Mouse (Mus musculus) midbrain, embryonic 13.5 days (tissue): ENCODE results near the gene Tomm40. TPM values are rescaled to one million over a fixed set of nuclear protein-coding genes. Genes with fewer than 3 reads are reported as not detected.
A peak's percentile ranks its signal among the peaks of the same experiment; 100 is the strongest.

Experiments used
- ATAC-seq: fragments of 200-750 bp; cut with Nextera tagmentation; 2 replicates; pipeline ENCODE4 v1.8.0; 2017; ENCODE audit warnings: mild to moderate bottlenecking, moderate TSS enrichment, moderate library complexity
- H3K27ac ChIP-seq: fragments of 300-500 bp; sonication (generic); 2 replicates; pipeline ENCODE4 v1.5.1; 2015; ENCODE audit warnings: inconsistent platforms, mild to moderate bottlenecking, moderate library complexity
- H3K27me3 ChIP-seq: fragments of 300-500 bp; sonication (generic); 2 replicates; pipeline ENCODE4 v1.6.1; 2015; ENCODE audit warnings: mild to moderate bottlenecking, inconsistent platforms
- H3K36me3 ChIP-seq: fragments of 300-500 bp; sonication (generic); 2 replicates; pipeline ENCODE4 v1.6.1; 2015; ENCODE audit warnings: mild to moderate bottlenecking, inconsistent platforms
- H3K4me1 ChIP-seq: fragments of 300-500 bp; sonication (generic); replicated peaks from 2 replicates; pipeline ENCODE4 v1.6.1; 2015; ENCODE audit warnings: inconsistent platforms
- H3K4me2 ChIP-seq: fragments of 300-500 bp; sonication (generic); replicated peaks from 2 replicates; pipeline ENCODE4 v1.6.1; 2015; ENCODE audit warnings: moderate library complexity, mild to moderate bottlenecking, inconsistent platforms
- H3K4me3 ChIP-seq: fragments of 300-500 bp; sonication (generic); replicated peaks from 2 replicates; pipeline ENCODE4 v1.5.1; 2015; ENCODE audit warnings: mild to moderate bottlenecking, inconsistent platforms
- H3K9ac ChIP-seq: fragments of 300-500 bp; sonication (generic); replicated peaks from 2 replicates; pipeline ENCODE4 v1.6.1; 2015; ENCODE audit warnings: mild to moderate bottlenecking, inconsistent platforms
- H3K9me3 ChIP-seq: fragments of 300-500 bp; sonication (generic); 2 replicates; pipeline ENCODE4 v1.6.1; 2016; ENCODE audit warnings: mild to moderate bottlenecking, inconsistent platforms
- WGBS: fragments of 180-500 bp; shearing (Covaris S2); methylation state at CpG from one replicate; pipeline ENCODE4 v1.1.7; 2015; 5-methylcytosine and 5-hydroxymethylcytosine counted together
- polyA plus RNA-seq: library from polyadenylated mRNA; unstranded; fragments of >200 nt; fragmentation: Nextera tagmentation; extraction: Ambion mirVana; gene quantifications from 2 replicates; pipeline ENCODE4 v1.2.1, GENCODE M21; 2015

Gene Tomm40
- polyA plus RNA-seq, 1 experiment from 2014 or later = 125 TPM

DNA sequence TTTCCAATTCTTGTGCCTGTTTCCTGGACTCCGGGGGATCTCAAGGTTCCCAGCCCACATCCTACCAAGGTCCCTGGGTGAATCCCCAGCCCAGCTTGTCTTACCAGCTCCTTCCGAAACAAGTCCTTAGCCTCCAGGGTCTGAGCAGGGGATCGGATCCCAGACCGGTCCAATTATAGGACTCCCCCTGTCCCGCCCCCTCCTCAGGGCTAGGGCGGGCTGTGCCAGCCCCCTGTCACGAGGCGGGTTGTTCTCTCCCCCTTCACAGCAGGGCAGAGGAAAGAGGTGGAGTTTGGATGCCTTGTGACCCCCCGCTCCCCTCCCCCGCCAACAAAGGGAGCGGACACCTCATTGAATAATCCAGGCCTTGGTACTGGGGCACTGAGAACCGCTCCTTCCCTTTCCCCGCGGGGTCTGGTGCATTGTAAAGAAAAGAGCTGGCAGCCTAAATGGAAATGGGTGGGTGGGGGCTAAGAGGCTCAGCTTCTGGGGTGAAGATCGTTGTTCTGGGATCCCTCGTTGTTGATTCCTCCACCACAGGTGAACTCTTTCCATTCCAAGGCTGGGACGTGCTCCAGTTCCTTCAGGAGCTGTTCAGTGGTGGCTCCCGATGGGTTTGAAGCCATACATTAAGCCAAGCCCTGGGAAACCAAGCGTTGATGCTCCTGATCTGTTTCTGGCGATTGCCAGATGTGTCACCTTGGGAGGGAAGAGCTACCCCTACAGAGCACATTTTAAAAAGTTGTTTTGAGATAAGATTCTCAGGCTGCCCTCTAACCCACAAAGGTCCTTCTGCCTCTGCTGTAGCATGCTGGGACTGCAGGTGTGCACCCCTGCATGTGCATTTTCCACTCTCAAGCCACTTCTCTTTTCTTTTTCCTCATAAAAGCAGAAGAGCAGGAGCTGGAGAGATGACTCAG is 16.1 kb downstream of the Tomm40 start, which contains the start of gene Apoe:
TSS of gene Apoe (minus strand) at position 282 of the 920 bp plus-strand sequence.
- Histone ChIP-seq H3K36me3 (peaks cover 33% of the 10 kb centered on the region), H3K27ac (peak within 1 kb of the TSS; percentile 4; the same call in 1 of the 2 replicates), H3K9me3 (no peaks in the 10 kb centered on the region), H3K9ac (peak within 1 kb of the TSS; percentile 66), H3K4me2 (peak within 1 kb of the TSS; percentile 64), H3K4me3 (peak within 1 kb of the TSS; percentile 36), H3K27me3 (no peaks in the 10 kb centered on the region), H3K4me1 (peaks cover 21% of the 10 kb centered on the region)
- 2% methylated on average over 19 of the region's 20 CpGs for WGBS
- peak; percentile 49; the same call in 1 of the 2 replicates for ATAC-seq

DNA sequence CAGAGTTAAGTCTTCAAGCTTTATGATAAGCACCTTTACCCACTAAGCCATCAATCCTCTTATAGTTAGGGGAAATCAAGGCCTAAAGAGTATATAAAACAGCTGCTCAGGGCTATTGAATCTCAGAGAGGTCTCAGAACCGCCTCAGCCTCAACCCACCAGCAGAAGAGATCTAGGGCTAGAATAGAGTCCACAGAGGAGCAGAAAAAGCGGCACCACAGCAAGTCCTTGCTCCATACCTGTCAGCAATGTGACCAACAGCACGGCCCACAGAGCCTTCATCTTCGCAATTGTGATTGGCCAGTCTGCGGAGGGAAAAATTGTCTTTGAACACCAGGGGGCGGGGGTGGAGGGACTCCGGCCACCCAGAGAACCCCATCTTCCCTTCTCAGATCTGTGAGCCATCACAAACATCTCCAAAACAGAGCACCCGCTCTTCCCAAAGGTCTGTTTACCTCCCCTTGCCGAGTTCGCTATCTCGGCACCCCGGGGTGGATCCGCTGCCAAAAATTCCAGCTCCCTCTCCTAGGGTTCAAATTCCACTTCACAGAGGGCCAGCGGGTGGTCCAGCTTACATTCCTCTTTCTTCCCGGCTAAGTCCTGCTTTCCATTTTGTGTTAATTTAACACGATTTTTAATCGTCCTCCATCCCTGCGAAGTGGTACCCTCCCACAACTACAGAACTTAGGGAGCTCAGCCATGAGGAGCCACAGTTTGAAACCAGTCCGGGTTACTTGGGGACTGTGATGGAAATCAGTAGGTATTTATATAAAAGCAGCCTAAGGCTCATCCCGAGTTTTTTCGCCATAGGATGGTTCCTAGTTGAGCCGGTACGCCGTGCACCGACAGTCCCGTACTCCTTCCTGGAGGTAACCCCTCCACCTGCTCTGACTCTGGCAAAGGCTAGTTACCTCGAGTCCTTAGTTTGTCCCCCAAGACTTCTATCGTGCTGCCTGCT is 17.0 kb downstream of the Tomm40 start:
- Histone ChIP-seq H3K27ac (no peak overlapping the region; the same call in 1 of the 2 replicates), H3K4me3 (peak overlapping the region; percentile 36), H3K4me2 (peak overlapping the region; percentile 64), H3K9me3 (no peaks in the 10 kb centered on the region), H3K9ac (peak overlapping the region; percentile 66), H3K4me1 (peaks cover 25% of the 10 kb centered on the region), H3K27me3 (no peaks in the 10 kb centered on the region), H3K36me3 (peaks cover 23% of the 10 kb centered on the region)
- 2% methylated on average over 28 of the region's 28 CpGs for WGBS
- 0 out of 2 replicates have a peak, but pooled peaks have one; percentile 7 for ATAC-seq

DNA sequence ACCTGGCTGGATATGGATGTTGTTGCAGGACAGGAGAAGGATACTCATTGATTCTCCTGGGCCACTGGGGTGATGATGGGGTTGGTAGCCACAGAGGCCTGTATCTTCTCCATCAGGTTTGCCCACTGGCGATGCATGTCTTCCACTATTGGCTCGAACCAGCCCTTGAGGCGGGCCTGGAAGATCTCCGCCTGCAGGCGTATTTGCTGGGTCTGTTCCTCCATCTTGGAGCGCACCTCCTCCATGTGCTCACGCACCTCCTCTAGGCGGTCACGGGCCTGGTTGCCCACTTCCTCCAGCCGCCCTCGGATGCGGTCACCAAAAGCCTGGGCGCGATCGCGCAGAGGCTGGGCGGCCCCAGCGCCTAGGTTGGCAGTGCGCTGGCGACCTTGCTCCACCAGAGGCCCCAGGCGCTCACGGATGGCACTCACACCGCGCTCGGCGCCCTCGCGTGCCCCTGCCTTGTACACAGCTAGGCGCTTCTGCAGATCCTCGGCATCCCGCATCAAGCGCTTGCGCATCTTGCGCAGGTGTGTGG is 18.8 kb downstream of the Tomm40 start:
- Histone ChIP-seq H3K27me3 (no peaks in the 10 kb centered on the region), H3K4me2 (no peak overlapping the region), H3K36me3 (peaks cover 12% of the 10 kb centered on the region), H3K4me3 (no peak overlapping the region), H3K9me3 (no peaks in the 10 kb centered on the region), H3K4me1 (peaks cover 27% of the 10 kb centered on the region), H3K9ac (no peak overlapping the region), H3K27ac (no peak overlapping the region)
- WGBS = 96% methylated on average over 34 of the region's 34 CpGs
- ATAC-seq = no peak

DNA sequence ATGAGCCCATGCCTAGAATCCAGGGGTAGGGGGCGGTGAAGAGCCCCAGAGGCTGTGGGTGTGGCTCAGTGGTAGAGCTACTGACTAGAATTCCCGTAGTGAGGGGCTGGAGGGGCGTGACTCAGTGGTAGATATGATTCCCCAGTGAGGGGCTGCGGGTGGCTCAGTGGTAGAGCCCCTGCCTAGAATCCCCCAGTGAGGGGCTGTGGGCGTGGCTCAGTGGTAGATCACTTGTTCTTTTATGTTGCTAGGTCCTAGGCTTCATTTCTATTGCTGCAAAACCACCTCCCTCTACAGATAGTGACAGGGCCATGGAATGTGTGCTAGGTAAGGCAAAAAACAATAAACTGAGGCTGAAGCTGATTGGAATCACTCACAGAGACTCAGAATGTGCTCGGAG is 19.4 kb downstream of the Tomm40 start:
- no peaks in the 10 kb centered on the region for H3K9me3 ChIP-seq
- no peak overlapping the region for H3K4me2 ChIP-seq
- H3K4me1 ChIP-seq = peaks cover 26% of the 10 kb centered on the region
- 87% methylated on average over 6 of the region's 6 CpGs for WGBS
- H3K4me3 ChIP-seq = no peak overlapping the region
- no peak overlapping the region for H3K9ac ChIP-seq
- H3K27me3 ChIP-seq = no peaks in the 10 kb centered on the region
- H3K27ac ChIP-seq = no peak overlapping the region
- peaks cover 10% of the 10 kb centered on the region for H3K36me3 ChIP-seq
- ATAC-seq = no peak

DNA sequence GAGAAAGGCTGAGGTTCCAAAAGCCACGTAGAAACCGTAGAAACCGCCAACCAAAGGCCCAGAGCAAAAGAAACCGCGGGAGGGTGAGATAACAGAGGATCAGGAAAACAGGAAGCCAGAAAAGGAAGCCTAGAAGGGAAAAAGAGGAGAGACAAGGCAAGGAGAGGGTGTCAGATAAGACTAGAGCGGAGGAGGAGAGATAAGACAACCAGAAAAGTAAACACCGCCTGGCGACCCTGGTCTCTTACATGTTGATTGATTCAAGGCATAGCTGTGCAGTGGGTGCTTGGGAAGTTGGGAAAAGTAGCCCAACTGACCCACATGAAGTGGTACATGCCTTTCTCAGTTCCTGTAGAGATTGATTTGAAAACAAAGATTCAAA is 20.0 kb downstream of the Tomm40 start:
- Histone ChIP-seq H3K4me3 (no peak overlapping the region), H3K36me3 (peaks cover 10% of the 10 kb centered on the region), H3K27me3 (no peaks in the 10 kb centered on the region), H3K27ac (no peak overlapping the region), H3K9me3 (no peaks in the 10 kb centered on the region), H3K9ac (no peak overlapping the region), H3K4me2 (no peak overlapping the region), H3K4me1 (peaks cover 25% of the 10 kb centered on the region)
- 67% methylated on average over 8 of the region's 8 CpGs for WGBS
- ATAC-seq = no peak

DNA sequence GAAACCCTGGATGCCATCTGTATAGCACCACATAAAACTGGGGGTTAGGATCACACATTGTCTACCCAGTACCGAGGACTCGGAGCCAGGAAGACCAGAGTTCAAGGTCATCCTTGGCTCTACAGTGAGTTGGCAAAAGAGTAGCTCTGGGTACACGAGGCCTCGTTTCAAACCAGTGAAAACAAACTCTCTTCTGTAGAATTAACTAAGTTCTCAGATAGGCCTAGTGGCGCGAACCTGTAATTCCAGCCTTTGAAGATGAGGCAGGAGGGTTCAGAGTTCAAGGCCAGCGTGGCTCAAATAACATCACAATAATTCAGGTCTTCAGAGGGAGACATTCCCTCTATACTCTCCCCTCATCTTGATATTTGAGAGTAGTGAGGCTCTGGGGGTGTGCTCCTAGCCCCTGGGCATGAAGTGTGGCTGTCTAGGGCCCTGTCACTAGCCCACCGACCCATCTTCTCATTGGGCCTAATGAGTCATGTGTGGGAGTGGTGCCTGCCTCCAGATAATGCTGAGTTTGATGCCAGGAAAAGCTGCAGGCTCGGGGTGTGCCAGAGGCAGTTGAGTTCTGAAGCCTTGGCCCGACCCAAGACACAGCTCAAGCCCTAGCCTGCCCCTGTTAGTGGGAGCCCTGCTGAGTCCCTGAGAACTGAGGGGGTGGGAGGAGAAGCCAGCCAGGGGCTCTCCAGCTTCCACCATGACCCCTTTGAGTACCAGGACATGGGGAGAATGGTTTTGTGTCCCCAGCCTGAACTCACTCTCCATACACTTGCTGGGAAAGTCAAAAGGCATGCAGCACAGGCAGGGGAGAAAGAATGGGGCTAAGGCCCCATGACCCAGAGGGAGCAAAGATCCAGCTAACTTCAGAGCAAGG is 20.7 kb downstream of the Tomm40 start:
- peaks cover 10% of the 10 kb centered on the region for H3K36me3 ChIP-seq
- H3K27ac ChIP-seq = no peak overlapping the region
- H3K4me3 ChIP-seq = no peak overlapping the region
- peaks cover 24% of the 10 kb centered on the region for H3K4me1 ChIP-seq
- H3K9ac ChIP-seq = no peak overlapping the region
- H3K4me2 ChIP-seq = no peak overlapping the region
- ATAC-seq = no peak
- H3K27me3 ChIP-seq = no peaks in the 10 kb centered on the region
- H3K9me3 ChIP-seq = no peaks in the 10 kb centered on the region
- 89% methylated on average over 10 of the region's 10 CpGs for WGBS

DNA sequence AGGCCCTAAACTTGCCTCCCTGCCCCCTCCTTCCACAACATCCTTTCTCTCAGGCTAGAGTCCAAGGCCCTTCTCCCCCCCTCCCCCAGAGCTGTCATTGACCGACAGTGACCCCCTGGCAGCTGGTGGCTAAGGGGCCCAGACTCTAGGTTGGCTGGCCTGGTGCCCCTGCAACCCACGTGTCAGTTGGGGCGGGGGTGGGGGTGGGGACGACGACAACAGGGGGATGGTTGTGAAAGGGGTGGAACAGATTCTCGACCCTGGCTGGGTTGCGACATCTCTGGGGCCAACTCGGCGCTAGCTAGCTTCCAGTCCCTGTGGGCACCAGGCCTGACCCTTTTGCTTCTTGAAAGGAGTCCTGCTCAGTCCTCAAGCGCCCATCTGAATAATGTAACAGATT is 21.8 kb downstream of the Tomm40 start:
- 34% methylated on average over 10 of the region's 10 CpGs for WGBS
- peaks cover 13% of the 10 kb centered on the region for H3K4me1 ChIP-seq
- H3K27me3 ChIP-seq = no peaks in the 10 kb centered on the region
- H3K9ac ChIP-seq = no peak overlapping the region
- H3K27ac ChIP-seq = no peak overlapping the region
- ATAC-seq = no peak
- H3K4me3 ChIP-seq = no peak overlapping the region
- peaks cover 10% of the 10 kb centered on the region for H3K36me3 ChIP-seq
- H3K9me3 ChIP-seq = no peaks in the 10 kb centered on the region
- no peak overlapping the region for H3K4me2 ChIP-seq

DNA sequence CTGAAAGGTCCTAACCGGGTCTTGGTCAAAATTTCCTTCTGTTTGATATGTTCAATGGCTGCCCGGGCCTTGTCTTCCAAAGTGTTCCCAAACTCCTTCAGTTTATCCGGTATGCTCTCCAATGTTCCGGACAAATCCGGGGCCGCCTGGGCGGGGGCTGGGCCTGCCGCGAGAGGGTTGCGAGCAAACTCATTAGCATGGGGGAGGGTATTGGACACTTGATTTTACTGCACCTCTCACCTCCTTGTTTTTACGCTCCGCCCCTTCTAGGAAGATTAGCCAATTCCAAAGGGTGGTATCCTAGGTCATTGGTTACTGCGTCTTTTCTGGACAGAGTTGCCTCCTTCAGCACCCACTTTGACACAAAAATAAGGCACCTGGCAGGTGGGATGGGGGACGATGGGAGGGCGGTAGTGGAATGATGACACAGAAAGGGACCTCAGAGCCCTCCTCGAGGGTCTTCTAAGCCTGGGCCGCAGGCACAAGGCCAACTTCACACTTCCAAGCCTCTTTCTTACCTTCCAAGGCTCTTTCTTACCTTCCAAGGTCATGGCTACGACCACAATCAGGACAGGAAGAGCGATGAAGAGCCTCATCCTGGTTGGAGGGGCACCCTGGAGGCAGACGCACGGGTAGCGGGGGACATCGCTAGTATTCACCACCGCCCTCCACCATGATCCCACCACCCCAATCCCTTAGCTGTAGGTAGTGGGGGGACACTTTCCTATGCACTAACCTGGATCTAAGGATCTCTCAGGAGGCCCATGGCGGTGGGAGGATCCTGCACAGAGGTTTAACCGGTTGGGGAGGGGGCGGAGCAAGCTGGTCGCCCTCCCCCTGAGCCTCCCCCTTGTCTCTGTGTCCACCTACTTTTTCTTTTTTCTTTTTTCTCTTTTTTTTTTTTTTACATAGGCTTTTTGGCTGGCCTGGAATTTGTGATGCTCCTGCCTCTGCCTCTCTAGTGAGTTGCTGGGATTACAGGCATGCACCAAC is 23.1 kb downstream of the Tomm40 start, which contains the start of gene Apoc1:
TSS of gene Apoc1 (minus strand) at position 788 of the 993 bp plus-strand sequence.
- no peak for ATAC-seq
- 49% methylated on average over 28 of the region's 28 CpGs for WGBS
- H3K27ac ChIP-seq = no peak within 1 kb of the TSS

DNA sequence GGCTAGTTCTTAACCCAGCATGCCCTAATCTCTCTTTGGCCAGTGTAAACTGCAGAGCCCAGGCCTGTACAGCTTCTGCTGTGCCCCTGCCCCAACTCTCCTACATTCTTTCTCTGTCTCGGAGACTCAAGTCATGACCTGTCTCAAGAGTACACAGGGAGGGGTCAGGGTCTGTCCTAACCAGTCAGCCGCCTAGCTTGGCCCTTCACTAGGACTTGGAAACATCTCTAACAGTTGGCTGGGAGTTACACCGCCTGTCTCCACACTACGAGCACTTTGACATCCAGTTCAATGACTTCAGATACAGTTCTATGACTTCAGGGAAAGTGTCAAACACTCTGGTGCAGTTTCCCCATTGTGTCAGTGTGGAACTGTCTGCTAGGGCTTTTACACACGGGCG is 23.8 kb downstream of the Tomm40 start:
- Histone ChIP-seq H3K9ac (no peak overlapping the region), H3K4me2 (no peak overlapping the region), H3K4me3 (no peak overlapping the region), H3K9me3 (no peaks in the 10 kb centered on the region), H3K27ac (no peak overlapping the region), H3K36me3 (peaks cover 6% of the 10 kb centered on the region), H3K27me3 (no peaks in the 10 kb centered on the region), H3K4me1 (0 out of 2 replicates have a peak, but pooled peaks cover 6% of the 10 kb centered on the region)
- no peak for ATAC-seq
- WGBS = 78% methylated on average over 6 of the region's 6 CpGs

More for the DNA sequence above, 23.1 kb downstream of the Tomm40 start, which contains the start of gene Apoc1:
- no peaks in the 10 kb centered on the region for H3K9me3 ChIP-seq
- peaks cover 10% of the 10 kb centered on the region for H3K36me3 ChIP-seq
- 0 out of 2 replicates have a peak, but pooled peaks cover 6% of the 10 kb centered on the region for H3K4me1 ChIP-seq
- H3K9ac ChIP-seq = no peak within 1 kb of the TSS
- H3K27me3 ChIP-seq = no peaks in the 10 kb centered on the region
- no peak within 1 kb of the TSS for H3K4me3 ChIP-seq
- H3K4me2 ChIP-seq = no peak within 1 kb of the TSS

DNA sequence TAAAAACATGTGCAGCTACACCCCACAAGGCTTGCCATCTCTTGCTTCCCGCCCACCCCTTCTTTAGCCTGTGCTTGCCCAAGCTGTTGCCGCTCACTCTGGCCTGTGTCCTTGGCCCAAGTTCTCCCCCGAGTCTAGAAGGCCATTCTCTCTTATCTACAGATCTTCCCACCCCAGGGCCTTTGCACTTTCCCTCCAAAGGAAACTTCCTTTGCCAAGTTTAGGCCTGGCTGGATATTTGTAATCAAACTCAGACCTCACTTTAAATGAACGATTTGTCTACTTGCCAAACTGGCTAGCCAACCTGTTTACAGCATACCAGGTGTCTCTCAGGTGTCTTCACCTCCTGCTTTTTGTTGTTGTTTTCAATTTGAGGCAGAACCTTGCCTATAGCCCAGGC is 24.4 kb downstream of the Tomm40 start:
- WGBS = 89% methylated on average over 4 of the region's 4 CpGs
- Histone ChIP-seq H3K4me3 (no peak overlapping the region), H3K9ac (no peak overlapping the region), H3K27ac (no peak overlapping the region), H3K4me2 (no peak overlapping the region), H3K9me3 (no peaks in the 10 kb centered on the region), H3K36me3 (0 out of 2 replicates have a peak, but pooled peaks cover under 1% of the 10 kb centered on the region), H3K4me1 (0 out of 2 replicates have a peak, but pooled peaks cover 6% of the 10 kb centered on the region), H3K27me3 (no peaks in the 10 kb centered on the region)
- ATAC-seq = no peak
